Mouse (Mus musculus): ENCODE measurements at regions not wholly inside any gene's neighbourhood (a gene's known extent, or its start where the extent isn't known, plus 50 kb on each side); places are given as distances from the start of the nearest gene placed in this dataset.
"Not testable (repeated sequence)": the region's sequence is repeated elsewhere in the genome, so short reads cannot be mapped to it uniquely, and the experiment has no call there.

- intact Hi-C loops (cut with DNase I), result no loop called here
- no peak for DNase-seq
Measured at GRCm38 (mm10) chr5:101518791-101519547, 145.8 kb downstream of the Nkx6-1 start.

GRCm38 (mm10) chr5:101497698-101498048, 167.1 kb downstream of the Nkx6-1 start:
- no peak for DNase-seq
- intact Hi-C loops (cut with DNase I), result no loop called here

- intact Hi-C loops (cut with DNase I), result no loop called here
- no peak for DNase-seq
Measured at GRCm38 (mm10) chr5:101496924-101497697, 167.7 kb downstream of the Nkx6-1 start.

GRCm38 (mm10) chr5:101496161-101496560, 168.6 kb downstream of the Nkx6-1 start:
- DNase-seq, result no peak
- intact Hi-C loops (cut with DNase I), result no loop called here

- intact Hi-C loops (cut with DNase I), result no loop called here
- DNase-seq, result no peak
Measured at GRCm38 (mm10) chr5:101445792-101446191, 219.0 kb downstream of the Nkx6-1 start.

- no peak for DNase-seq
- intact Hi-C loops (cut with DNase I), result no loop called here
Measured at GRCm38 (mm10) chr5:101441782-101442181, 223.0 kb downstream of the Nkx6-1 start.

- intact Hi-C loops (cut with DNase I), result no loop called here
- no peak for DNase-seq
Measured at GRCm38 (mm10) chr5:101437666-101438299, 227.0 kb downstream of the Nkx6-1 start.

- intact Hi-C loops (cut with DNase I), result no loop called here
- DNase-seq, result no peak
Measured at GRCm38 (mm10) chr5:101426067-101426771, 238.6 kb downstream of the Nkx6-1 start.

- no peak for DNase-seq
- intact Hi-C loops (cut with DNase I), result no loop called here
Measured at GRCm38 (mm10) chr5:101384316-101384715, 280.5 kb downstream of the Nkx6-1 start.

GRCm38 (mm10) chr5:101381361-101381760, 283.4 kb downstream of the Nkx6-1 start:
- intact Hi-C loops (cut with DNase I), result no loop called here
- no peak for DNase-seq

GRCm38 (mm10) chr5:101376657-101377056, 288.1 kb downstream of the Nkx6-1 start:
- intact Hi-C loops (cut with DNase I), result no loop called here
- DNase-seq, result no peak

- no peak for DNase-seq
- intact Hi-C loops (cut with DNase I), result no loop called here
Measured at GRCm38 (mm10) chr5:101374129-101374528, 290.7 kb downstream of the Nkx6-1 start.

GRCm38 (mm10) chr5:101372204-101372603, 292.6 kb downstream of the Nkx6-1 start:
- DNase-seq, result no peak
- intact Hi-C loops (cut with DNase I), result no loop called here

GRCm38 (mm10) chr5:101365364-101365763, 299.4 kb downstream of the Nkx6-1 start:
- intact Hi-C loops (cut with DNase I), result no loop called here
- peak in 1 of 2 experiments; percentile 6 for DNase-seq

GRCm38 (mm10) chr5:101359986-101360385, 304.8 kb downstream of the Nkx6-1 start:
- no peak for DNase-seq
- intact Hi-C loops (cut with DNase I), result no loop called here

GRCm38 (mm10) chr5:101345406-101345805, 319.4 kb downstream of the Nkx6-1 start:
- intact Hi-C loops (cut with DNase I), result no loop called here

GRCm38 (mm10) chr5:101336361-101336760, 328.4 kb downstream of the Nkx6-1 start:
- DNase-seq; intact Hi-C loops (cut with DNase I): not testable (repeated sequence)

More at GRCm38 (mm10) chr5:101345406-101345805, 319.4 kb downstream of the Nkx6-1 start:
- no peak for DNase-seq

- intact Hi-C loops (cut with DNase I), result no loop called here
- no peak for DNase-seq
Measured at GRCm38 (mm10) chr5:101331825-101332224, 333.0 kb downstream of the Nkx6-1 start.

- intact Hi-C loops (cut with DNase I), result no loop called here
- no peak for DNase-seq
Measured at GRCm38 (mm10) chr5:101326122-101326521, 338.7 kb downstream of the Nkx6-1 start.

- no peak for DNase-seq
- intact Hi-C loops (cut with DNase I), result no loop called here
Measured at GRCm38 (mm10) chr5:101323041-101323950, 341.5 kb downstream of the Nkx6-1 start.

Measured in gastrocnemius, postnatal 36 days (tissue).